Mouse (Mus musculus): Measurements from ENCODE around the gene Upk3a.

GRCm38 (mm10) chr15:84999911-85000310, 17.0 kb upstream of the Upk3a start:
- TF ChIP-seq CTCF (IDR thresholded peaks at IDR 0.05; ENCODE audit: low read depth) (no peak), EP300 (IDR thresholded peaks at IDR 0.05; ENCODE audit: low read depth) (no peak)

Data from liver, postnatal 0 days (tissue).